Mouse (Mus musculus) thymus, postnatal 14 days (tissue): ENCODE results near the gene Zcchc4.

ENCODE experiments used
- DNase-seq: peaks from one replicate; pipeline ENCODE4 v3.0.0; 2021

Gene Zcchc4

GRCm38 (mm10) chr5:52799274-52799985 is 24.2 kb downstream of the Zcchc4 start:
- DNase-seq = no peak

GRCm38 (mm10) chr5:52805801-52806200 is 30.6 kb downstream of the Zcchc4 start:
- DNase-seq = no peak

DNA sequence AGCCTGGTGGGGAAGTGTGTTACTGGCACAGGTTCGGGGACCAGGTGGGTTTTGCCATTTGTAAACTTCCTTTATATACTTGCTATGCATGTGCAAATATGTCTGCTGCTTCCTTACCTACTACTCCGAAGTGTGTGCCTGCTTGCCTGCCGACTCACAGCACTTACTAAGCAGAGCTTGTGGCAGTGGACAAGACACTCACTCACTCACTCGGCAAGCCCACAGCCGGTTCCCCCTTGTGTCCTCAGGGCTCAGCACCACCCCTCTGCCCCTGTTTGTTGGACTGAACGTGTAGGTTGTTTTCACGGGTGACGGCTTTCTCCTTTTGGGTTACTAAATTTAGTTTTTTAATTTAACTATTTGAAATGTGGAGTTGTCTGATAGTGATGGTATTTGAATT is 31.1 kb downstream of the Zcchc4 start:
- DNase-seq = no peak

- no peak for DNase-seq
Measured at GRCm38 (mm10) chr5:52807030-52807429, 31.8 kb downstream of the Zcchc4 start.

DNA sequence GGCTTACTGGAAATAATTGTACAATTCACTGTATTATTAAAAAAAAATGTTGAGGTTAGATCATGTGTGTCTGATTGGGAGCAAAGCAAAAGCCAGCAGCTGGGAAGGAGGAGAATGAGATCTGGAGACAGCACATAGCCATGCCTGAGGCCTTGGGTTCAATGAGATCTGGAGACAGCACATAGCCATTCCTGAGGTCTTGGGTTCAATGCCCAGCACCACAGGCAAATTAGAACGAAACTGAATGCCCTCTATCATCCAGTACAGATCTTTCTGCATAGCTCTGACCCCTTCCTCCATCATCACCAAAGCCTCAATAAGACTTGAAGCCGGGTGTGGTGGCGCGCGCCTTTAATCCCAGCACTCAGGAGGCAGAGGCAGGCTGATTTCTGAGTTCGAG is 35.2 kb downstream of the Zcchc4 start:
- DNase-seq = no peak

GRCm38 (mm10) chr5:52811056-52811455 is 35.8 kb downstream of the Zcchc4 start:
- DNase-seq = no peak

DNA sequence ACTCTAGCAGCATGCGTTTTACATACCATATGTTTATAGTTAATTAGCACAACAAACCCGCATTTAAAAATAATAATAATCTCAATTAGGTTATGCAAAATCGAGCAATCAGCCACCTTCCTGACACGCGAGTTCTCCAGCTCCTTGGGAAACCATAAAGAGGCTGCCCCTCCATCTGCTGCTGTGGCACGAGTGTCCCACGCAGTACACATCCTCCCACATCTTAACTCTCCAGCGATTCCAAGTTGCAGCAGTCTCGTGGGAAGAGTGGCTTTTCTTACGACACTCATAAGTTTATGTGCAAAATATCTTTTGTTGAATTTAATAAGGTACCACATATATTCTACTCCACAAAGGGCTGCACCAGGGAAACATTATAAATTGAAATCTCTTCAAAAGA is 37.2 kb downstream of the Zcchc4 start:
- DNase-seq = no peak

- no peak for DNase-seq
Measured at GRCm38 (mm10) chr5:52813312-52813711, 38.1 kb downstream of the Zcchc4 start.

DNA sequence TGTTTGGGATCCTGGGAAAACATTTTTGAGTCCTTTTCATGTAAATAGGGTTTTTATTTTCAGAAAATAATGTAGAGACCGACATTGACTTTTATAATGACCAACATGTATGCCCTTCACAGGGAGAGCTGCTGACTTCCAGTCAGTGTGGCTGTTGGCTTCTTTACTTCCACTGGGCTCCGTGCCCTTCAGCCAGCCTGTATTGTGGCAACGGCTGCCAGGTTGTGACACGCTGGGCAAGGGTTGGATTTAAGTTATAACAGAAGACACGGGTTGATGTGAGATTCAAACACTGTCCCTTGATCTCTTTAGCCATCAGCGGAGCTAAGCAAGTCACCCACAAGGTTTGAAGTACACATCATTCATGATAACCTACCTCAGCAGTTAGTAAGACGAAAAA is 43.5 kb downstream of the Zcchc4 start:
- no peak for DNase-seq

DNA sequence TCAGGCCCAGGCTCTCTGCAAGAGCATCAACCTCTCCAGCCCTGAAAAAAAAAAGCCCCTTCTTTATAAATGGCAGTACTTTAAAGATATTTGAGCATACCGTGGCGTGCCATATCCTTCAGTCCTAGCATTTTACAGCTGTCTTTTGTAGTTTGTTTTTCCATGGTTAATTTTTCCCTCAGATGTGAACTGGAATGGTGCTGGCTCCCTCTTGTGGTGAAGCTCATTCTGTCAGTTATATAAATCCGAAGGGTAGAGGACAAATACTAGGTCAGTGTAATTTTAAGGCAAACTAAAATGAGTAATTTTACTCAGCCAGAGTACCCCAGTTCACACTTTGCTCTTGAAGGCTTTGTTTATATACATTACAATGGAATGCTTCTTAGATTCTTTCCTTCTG is 46.5 kb downstream of the Zcchc4 start:
- peak; percentile 15 for DNase-seq

- DNase-seq = no peak
Measured at GRCm38 (mm10) chr5:52827923-52828322, 52.7 kb downstream of the Zcchc4 start.

GRCm38 (mm10) chr5:52833005-52833404 is 57.8 kb downstream of the Zcchc4 start:
- DNase-seq = peak; percentile 46

- DNase-seq = peak; percentile 100
Measured at GRCm38 (mm10) chr5:52833761-52834274, 58.6 kb downstream of the Zcchc4 start, which contains the start of gene Anapc4. Gene Anapc4 (plus strand): TSS chr5:52834012.

DNA sequence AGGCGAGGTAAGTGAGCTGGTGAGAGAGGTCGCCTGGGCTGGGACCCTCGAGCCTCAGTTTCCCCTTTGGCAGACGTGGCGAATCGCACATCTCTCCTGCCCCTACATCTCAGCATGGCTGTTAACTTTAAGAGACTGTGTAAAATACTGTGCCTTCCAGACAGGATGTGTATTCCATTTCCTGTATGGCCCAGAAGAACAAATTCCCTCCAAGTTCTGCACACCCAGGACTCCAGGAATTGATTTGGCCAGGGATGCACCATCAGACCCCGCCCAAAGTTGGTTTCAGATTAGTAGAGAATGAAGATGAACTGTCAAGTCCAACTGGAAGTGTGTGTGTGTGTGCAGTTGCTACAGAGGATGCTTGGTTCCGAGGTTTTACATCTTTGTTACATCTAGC is 59.2 kb downstream of the Zcchc4 start:
- DNase-seq = no peak

DNA sequence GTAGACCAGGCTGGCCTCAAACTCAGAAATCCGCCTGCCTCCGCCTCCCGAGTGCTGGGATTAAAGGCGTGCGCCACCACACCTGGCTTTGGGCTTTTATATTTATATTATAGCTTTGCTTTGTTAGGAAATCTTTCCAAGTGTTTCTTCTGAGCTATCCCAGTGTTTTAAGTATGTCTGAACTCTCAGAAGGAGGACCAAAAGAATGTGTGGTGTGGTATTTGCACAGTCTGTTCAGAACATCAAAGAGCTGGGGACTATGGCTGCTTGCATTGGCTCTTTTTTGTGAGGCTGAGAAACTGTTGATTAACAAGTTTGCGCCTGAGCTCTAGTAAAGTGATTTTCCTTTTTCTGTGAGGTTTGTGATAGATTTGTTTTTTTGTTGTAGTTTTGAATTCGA is 69.1 kb downstream of the Zcchc4 start:
- DNase-seq = no peak

DNA sequence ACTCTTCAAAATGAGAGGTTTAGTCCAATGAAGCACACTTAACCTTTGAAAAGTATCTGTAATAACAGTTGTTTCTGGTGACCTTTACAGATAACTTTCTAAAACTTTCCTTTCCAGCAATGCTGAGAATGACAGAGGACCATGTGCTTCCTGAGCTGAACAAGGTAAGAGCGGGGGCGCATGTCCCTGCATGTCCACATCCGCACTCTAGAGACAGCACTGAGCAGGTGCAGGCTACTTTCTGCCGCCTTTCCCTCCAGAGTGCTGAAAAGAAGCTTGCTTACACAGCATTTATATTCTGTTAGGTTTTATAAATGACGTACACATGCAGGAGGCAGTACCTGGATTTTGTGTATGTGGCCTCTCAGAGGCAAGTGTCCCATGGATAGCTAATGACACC is 80.5 kb downstream of the Zcchc4 start:
- no peak for DNase-seq

DNA sequence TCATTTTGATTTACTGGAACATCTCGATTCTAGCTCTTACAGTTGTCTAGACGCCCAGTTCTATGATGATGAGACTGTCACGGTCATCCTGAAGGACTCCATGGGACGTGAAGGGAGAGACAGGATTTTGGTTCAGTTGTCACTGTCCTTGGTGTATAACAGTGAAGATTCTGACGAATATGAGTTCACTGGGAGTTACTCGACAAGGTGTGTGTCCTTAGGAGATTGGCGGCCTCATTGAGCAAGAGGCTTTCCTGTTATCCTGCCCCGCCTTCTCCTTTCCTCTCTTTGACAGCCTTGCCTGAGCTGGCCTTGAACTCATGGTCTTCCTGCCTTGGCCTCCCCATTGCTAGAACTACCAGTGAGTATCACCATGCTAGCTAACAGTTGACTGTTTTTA is 89.2 kb downstream of the Zcchc4 start:
- no peak for DNase-seq

- no peak for DNase-seq
Measured at GRCm38 (mm10) chr5:52865825-52866224, 90.6 kb downstream of the Zcchc4 start.

DNA sequence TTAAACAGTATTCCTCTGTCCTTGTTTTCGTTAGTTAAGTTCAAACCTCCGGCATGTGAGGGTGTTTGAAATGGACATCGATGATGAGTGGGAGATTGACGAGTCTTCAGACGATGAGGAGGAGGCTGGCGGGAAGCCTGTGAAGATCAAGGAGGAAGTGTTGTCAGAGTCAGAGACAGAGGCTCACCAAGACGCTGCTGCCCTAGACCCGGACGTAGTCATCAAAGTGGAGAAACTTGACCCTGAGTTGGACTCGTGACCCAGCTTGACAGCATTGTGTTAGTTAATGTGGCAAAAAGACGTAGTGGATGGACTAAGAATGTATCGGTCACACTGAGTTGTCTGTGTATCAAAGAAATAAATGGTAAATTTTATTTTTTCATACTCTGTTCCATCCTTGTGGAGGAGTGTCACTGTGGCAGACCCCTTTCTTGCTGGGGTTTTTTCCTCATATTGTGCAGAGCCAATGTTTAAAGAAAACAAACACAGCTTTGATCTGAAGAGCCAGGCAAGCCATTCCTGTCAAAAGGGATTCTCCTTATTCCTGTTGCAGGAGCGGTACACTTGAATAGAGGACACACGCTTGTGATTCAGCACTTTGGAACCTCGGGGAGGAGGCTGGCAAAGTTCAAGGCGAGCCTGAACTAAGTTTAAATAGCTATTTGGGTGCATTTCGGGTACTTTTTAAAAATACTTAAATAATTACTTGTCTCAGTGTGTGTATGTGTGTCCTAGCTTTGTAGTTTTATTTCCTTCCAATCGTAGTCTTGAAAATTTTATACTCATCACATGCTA is 91.3 kb downstream of the Zcchc4 start:
- DNase-seq = no peak

- DNase-seq = no peak
Measured at GRCm38 (mm10) chr5:52868918-52869703, 93.9 kb downstream of the Zcchc4 start.

- DNase-seq = no peak
Measured at GRCm38 (mm10) chr5:52871461-52871860, 96.3 kb downstream of the Zcchc4 start.

DNA sequence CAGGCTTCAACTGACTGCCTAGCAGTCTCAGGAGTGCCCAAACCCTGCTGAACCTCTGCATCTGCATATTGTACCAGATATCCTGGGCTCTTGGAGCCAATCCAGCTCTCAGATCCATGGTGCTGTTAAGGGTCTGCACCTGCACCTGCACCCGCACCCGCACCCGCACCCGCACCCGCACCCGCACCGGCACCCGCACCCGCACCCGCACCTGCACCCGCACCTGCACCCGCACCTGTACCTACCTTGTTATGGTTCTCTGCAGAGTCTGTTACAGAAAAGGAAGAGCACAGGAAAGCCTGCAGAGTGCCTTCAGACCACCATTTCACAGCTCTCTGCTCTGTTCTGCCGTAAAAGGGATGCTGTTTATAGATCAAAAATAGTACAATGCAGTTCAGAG is 96.8 kb downstream of the Zcchc4 start:
- DNase-seq = peak; percentile 54
